Mouse (Mus musculus) embryonic fibroblast, embryonic 13.5 days (primary cell): Measurements from ENCODE around the gene Abi1.

Experiments used
- CTCF ChIP-seq: IDR thresholded peaks from 2 replicates; pipeline ENCODE4 v1.5.1; 2011; ENCODE audit warnings: mild to moderate bottlenecking, control low read depth, low read length, moderate library complexity, borderline replicate concordance; ENCODE audit not compliant: insufficient read depth
- POLR2A ChIP-seq: IDR thresholded peaks from 2 replicates; pipeline ENCODE4 v1.6.1; 2011; ENCODE audit warnings: low read depth, mild to moderate bottlenecking, control low read depth, low read length, moderate library complexity

- TF ChIP-seq CTCF (no peak), POLR2A (no peak)
Measured at GRCm38 (mm10) chr2:22985973-22986657, 53.9 kb downstream of the Abi1 start.
